Mouse (Mus musculus): Measurements from ENCODE around the gene Mylk4. TPM values are rescaled to one million over a fixed set of nuclear protein-coding genes. Genes with fewer than 3 reads are reported as not detected.

Gene Mylk4
- total RNA-seq, 2 experiments from 2014 or later: 0.47 to 0.62 TPM

DNA sequence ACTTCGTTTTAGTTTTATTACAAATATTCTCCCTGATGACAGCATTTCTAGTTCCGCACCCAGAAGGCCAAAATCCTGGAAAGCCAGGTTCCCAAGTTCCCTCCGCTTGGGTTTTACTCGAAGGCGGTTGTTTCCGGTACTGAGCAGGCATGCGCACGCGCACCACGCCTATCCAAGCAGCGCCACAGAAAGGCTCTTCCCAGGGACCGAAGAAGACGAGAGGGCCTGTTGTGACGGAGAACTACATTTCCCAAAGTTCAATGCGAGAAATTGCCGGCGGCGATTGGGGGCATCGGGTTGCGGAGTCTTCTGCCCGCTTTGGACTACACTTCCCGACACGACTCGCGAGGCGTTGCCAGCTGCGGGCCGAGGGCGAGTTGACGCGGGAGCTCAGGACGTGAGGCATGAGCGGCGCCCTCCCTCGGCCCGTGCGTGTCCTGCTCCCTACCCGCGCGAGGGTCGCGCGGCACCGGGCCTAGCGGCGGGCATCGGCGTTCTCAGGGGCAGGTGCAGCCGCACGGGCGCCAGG, 18.0 kb upstream of the Mylk4 start, which contains the start of gene Wrnip1:
Gene Wrnip1 (plus strand): TSS at position 346 of the 529 bp plus-strand sequence.
- intact Hi-C loops (cut with DNase I): no loop called here

DNA sequence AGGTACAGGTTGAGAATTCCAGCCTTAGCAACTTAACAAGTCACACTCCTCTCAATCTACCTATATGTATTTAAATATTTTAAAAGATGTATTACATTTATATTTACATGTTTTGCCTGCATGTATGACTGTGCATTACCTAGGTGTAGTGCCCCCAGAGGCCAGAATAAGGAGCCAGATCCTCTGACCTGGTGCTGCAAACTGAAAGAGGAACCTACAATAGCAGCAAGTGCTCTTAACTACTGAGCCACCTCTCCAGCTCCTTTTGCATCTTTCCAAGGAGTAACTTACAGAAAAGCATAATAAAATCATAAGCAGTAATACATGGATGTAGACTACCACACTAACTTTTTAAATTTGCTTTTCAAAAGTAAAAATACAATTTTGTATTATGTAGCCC, 17.1 kb upstream of the Mylk4 start:
- intact Hi-C loops (cut with DNase I): no loop called here
- peak in 1 of 2 experiments; percentile 30 for DNase-seq (ENCODE audit: extremely low spot score in 1 of 2, low spot score in 2 of 2)

More for the DNA sequence above, 18.0 kb upstream of the Mylk4 start, which contains the start of gene Wrnip1:
- peak; percentile 99 for DNase-seq (ENCODE audit: extremely low spot score in 1 of 2, low spot score in 2 of 2)

DNA sequence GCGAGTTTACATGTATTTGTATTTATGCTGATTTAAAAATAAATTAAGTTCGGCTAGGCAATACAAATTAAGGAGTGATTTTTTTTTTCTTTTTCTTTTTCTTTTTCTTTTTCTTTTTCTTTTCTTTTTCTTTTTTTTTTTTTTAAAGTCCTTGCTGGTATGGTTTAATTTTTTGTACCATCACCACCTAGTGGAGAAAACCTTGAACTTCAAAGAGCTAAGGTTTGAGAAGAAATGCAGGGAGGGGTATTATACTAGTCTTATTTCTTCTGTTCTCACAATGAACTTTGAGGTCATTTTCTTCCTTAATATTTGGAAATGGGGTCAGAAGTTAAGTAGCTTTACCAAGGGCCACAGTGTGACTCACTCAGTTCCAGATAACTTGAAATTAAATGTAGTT, 15.4 kb upstream of the Mylk4 start:
- intact Hi-C loops (cut with DNase I): no loop called here
- DNase-seq (ENCODE audit: extremely low spot score in 1 of 2, low spot score in 2 of 2): no peak

DNA sequence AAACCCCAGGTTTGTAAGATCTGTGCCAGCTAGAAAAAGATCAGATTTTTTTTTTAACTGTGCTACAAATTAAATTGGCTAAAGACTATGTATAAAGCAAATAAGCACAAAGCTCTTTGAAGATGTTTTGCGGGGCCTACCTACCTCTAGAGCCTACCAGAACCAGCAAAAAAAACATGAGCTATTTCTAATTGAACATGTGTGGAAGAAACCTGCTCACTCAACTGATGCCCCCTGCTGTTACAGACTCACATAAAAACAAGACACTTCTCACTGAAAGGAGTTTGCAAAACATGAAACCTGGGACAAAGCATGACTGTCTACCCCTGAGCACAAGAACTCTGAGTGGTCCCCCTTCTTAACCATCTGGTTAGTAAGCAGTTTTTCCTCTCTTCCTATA, 13.3 kb upstream of the Mylk4 start:
- intact Hi-C loops (cut with DNase I): no loop called here
- DNase-seq (ENCODE audit: extremely low spot score in 1 of 2, low spot score in 2 of 2): no peak

DNA sequence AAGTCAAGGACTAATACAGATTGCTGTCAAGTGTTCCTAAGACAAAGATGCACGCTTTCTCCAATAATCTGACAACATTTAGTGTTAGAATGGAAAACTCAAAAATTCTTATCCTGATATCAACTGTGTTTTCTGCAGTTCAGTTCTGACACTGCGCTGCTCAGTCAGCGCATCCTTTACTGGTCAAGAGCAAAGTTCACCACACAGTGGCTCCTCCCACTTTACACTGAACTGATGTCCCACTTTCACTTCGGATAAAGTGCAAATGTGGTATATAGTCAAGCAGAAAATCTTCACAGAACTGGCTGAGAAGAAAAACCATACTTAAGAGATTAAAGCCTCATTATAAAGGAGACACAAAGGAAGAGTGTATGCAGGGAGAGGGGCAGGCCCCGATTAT, 11.4 kb upstream of the Mylk4 start:
- DNase-seq (ENCODE audit: extremely low spot score in 1 of 2, low spot score in 2 of 2): no peak
- intact Hi-C loops (cut with DNase I): no loop called here

DNA sequence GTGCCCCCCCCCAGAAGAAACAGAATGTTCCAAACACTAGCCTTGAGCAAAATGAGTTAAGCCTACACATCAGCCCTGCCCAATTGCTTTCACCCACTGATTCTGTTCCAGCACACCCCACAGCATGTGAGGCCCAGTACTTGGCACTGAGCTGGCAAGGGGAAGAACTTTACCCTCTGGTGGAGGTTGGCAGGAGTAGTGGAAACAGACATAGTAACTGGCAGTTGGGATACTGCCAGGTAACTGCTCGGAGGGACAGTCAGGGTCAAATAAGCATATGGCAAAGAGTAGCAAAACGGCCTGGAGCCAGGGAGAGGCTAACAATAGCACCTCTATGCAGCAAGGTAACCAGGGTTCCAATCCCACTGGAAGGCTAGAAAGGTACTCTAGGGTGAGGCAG, 10.9 kb upstream of the Mylk4 start:
- intact Hi-C loops (cut with DNase I): no loop called here
- no peak for DNase-seq (ENCODE audit: extremely low spot score in 1 of 2, low spot score in 2 of 2)

DNA sequence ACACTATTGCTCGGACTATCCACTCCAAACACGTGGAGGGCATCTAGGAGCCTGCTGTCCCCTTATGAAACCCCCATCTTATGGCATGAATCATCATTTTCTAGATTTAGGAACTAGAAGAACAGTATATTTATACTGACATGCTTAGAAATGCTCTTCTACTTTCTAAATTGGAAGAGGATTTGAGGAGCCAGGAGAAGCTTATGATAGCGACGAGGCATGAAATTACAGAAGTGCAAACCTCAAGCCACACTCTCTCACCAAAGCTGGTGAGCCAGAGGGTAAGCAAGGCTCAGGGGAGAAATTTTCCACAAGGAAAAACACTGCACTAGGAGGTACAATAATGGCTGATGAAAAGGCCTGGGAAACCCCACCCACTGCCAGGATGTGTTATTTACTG, 6.0 kb upstream of the Mylk4 start:
- no peak for DNase-seq (ENCODE audit: extremely low spot score in 1 of 2, low spot score in 2 of 2)
- intact Hi-C loops (cut with DNase I): loop anchor here (10.0 kb wide), 1 partner anchor 995 kb away; no protein-coding TSS in a partner anchor

DNA sequence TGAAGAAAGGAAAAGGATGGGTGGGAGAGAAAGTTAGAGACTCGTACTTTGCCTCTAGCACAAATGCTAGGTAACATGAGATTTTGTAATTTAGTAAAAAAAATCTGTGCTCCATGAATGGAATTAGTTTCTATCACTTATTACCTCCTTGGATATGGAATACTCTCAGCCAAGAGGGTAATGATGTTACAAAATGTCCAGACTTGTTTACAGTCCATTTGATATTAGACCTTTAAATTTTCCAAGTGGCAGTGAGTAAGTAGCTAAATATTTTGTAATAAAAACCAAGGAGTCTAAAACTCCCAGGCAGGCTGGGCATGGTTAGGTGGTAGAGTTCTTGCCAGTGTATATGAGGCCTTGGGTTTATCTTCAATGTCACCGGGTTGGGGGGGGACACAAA, 3.8 kb upstream of the Mylk4 start:
- no peak for DNase-seq (ENCODE audit: extremely low spot score in 1 of 2, low spot score in 2 of 2)
- intact Hi-C loops (cut with DNase I): loop anchor here (10.0 kb wide), 1 partner anchor 993 kb away; no protein-coding TSS in a partner anchor

DNA sequence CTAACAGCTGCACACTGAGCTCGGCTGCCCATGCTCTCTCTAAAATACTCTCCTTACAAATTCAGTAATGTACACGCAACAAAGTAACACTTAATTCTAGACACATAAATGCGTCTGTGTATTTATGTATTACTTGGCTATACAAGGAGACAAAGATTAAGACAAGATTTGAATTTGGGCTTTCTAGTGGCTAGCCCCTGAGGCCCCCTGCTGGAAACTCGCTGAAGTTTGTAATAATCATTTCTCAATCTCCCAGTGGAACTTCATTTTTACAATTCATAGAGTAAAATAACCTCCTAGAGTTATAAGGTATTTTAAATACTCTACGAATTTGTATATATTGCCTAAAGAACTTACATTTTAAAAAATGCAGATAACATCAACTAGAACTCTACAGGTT, 699 bp downstream of the Mylk4 start:
- DNase-seq (ENCODE audit: extremely low spot score in 1 of 2, low spot score in 2 of 2): no peak
- intact Hi-C loops (cut with DNase I): loop anchor here (10.0 kb wide), 1 partner anchor 988 kb away; no protein-coding TSS in a partner anchor

DNA sequence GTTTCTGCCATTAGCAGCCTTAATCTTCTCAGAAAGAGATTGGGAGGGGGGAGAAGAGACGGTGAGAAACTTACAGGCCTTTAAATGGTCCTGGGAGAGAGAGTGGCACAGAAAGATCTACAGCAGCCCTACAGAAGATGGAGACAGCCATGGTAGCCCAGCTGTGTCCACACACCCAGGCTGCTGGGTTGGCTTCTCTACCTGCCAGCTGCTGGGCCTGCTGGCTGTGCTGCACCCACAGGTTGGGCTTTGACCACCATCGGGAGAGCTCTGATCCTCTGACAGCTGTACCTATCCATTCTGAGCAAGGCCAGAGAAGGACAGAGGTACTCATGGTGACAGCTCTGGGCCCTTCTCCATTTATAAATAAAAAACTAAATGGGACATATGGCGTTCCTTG, 4.9 kb downstream of the Mylk4 start:
- intact Hi-C loops (cut with DNase I): no loop called here
- no peak for DNase-seq (ENCODE audit: extremely low spot score in 1 of 2, low spot score in 2 of 2)

DNA sequence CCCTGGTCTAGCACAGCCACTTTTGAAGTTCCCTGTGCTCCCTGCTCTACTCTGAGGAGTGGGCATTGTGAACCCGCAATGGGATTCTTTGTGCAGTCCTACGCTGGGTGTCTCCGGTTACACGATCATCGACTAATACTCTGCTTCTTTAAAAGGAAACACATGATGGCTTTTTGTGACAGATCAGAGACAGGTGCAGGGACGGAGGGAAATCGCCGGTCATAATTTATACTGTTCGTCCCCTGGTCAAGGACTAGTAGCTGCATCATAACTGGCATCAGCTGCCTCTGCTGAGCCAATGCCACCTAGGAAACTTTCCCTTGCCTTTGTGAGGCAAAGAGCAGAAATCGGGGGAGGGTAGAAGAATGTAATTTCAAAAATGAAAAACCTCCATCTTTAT, 7.4 kb downstream of the Mylk4 start:
- DNase-seq (ENCODE audit: extremely low spot score in 1 of 2, low spot score in 2 of 2): no peak
- intact Hi-C loops (cut with DNase I): no loop called here

DNA sequence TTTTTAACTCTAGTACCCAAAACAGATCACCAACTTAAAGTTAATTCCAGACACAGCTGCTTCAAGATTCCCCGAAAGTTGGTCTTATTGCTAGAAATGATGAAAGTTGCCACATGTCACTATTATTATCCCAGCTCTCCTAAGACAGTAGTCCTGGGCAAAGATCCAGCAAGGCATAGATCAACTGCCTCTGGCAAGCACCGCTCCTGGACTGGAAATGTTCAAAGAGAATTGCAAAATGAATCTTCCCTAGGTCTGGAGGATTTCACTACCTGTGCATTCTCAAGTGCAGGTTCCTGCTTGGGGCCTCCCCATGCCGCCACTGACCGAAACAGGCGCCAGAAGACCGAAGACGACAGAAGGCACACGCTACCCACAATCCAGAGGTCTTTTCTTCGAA, 7.9 kb downstream of the Mylk4 start:
- DNase-seq (ENCODE audit: extremely low spot score in 1 of 2, low spot score in 2 of 2): no peak
- intact Hi-C loops (cut with DNase I): no loop called here

DNA sequence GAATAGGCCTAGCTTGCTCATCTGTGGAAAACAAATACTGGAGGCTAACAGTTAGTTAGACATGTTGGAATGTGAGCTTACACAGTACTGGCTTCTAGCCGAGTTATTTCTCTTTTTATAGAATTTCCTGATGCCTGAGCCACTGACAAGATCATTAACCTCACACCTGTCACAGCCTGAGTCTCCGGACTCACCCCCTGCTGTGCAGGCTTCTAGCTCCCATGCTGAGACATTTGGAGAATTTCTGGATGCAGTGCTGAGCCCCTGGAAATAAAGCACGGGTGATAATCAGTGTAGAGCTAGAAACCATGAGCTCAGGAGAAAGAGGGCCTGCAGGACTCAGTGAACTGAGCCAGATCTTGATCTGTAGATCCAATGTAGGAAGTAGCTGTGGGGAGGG, 13.8 kb downstream of the Mylk4 start:
- intact Hi-C loops (cut with DNase I): no loop called here
- peak in 1 of 2 experiments; percentile 24 for DNase-seq (ENCODE audit: extremely low spot score in 1 of 2, low spot score in 2 of 2)

DNA sequence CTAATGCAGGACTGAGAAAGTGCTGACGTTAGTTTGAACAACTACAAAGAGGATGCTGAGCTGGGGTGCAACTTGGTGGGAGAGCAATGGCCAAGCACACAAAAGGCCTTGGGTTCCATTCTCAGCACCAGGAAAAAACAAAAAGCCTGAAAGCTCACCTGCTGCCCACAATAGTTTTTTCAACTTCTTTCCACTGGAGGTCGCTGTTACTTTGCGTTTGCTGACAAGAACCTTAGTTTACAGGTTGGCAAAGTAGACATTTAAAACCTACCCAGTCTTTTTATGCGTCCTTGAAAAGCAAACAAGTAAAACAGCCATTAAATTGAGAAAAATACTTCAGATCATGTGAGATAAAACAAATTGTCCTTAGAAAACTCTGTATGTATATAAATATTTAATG, 15.7 kb downstream of the Mylk4 start:
- intact Hi-C loops (cut with DNase I): no loop called here
- DNase-seq (ENCODE audit: extremely low spot score in 1 of 2, low spot score in 2 of 2): peak; percentile 26 to 36

DNA sequence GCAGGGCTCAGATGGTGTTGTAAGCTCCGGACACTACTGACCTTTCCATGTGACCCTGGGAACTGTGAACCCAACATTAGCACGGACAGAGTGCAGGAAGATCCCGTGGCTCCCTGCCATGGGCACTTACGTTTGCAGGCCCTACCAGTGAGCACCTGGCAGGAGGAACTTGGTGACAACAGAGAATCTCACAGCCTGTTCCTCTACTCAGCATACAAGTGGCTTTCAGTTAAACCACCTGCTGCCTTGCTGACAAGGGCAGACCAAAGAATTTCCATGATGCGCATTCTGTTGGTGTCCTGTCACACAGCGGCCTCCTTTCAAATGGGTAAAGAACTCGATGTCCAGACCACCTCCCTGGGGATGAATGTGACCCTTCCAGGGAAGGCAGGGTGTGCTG, 19.3 kb downstream of the Mylk4 start:
- DNase-seq (ENCODE audit: extremely low spot score in 1 of 2, low spot score in 2 of 2): peak in 1 of 2 experiments; percentile 41
- intact Hi-C loops (cut with DNase I): no loop called here

DNA sequence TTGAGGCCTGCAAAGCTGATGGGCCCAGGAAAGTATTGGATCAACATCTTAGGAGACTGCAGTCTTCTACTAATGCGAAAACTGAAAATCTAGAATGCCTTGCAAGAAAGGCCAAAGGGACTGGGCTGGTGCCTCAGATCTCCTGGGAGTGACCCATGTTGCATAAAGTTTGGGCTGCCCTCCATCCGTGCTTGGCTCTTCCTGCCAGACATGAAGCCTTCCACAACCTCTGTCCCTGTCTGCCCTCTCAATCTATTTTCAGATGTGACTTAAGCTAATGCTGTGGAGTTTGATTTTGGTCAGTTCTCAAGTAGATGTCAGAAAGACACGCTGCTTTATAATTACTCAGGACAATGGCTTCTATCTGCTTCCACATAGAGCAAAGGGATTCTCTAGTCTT, 20.6 kb downstream of the Mylk4 start:
- DNase-seq (ENCODE audit: extremely low spot score in 1 of 2, low spot score in 2 of 2): peak in 1 of 2 experiments; percentile 25
- intact Hi-C loops (cut with DNase I): no loop called here

DNA sequence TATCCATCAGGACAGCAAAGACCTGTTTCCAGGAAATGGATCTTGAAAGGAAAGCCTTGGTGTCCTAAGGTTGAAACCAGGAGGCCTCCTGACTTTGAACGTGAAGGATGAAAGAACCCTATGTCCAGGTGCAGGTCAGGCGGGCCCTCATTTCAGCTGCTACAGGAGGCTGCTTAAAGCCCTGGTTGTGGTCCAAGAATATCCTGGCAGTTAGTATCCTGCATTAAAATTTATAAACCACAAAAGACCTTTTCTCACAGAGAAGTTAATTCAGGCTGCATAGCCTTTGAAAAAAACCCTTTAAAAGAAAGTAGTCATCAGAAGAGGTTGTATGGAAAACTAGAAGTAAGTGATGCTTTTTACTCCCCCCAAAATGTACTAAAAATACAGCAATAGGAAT, 23.0 kb downstream of the Mylk4 start:
- intact Hi-C loops (cut with DNase I): no loop called here
- DNase-seq (ENCODE audit: extremely low spot score in 1 of 2, low spot score in 2 of 2): no peak

DNA sequence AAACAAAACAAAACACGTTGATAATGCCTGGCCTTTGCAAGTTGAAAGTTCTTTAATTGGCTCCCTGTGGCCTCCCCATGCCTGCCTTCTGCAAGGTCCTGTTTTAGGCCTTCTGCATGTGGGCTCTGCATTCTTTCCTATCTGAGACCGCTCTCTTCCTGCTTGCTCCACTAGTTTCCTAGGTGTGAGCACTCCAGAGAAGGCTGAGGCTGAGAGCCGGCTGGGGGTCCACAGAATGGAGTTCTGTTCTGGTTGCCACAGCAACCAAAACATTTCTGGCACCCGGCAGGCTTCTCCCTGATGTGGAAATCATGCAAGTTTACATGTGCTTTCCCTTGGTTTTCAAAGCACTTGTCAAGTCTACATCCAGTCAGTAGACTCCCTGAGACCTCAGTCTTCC, 24.7 kb downstream of the Mylk4 start:
- peak; percentile 44 to 53 for DNase-seq (ENCODE audit: extremely low spot score in 1 of 2, low spot score in 2 of 2)
- intact Hi-C loops (cut with DNase I): no loop called here

DNA sequence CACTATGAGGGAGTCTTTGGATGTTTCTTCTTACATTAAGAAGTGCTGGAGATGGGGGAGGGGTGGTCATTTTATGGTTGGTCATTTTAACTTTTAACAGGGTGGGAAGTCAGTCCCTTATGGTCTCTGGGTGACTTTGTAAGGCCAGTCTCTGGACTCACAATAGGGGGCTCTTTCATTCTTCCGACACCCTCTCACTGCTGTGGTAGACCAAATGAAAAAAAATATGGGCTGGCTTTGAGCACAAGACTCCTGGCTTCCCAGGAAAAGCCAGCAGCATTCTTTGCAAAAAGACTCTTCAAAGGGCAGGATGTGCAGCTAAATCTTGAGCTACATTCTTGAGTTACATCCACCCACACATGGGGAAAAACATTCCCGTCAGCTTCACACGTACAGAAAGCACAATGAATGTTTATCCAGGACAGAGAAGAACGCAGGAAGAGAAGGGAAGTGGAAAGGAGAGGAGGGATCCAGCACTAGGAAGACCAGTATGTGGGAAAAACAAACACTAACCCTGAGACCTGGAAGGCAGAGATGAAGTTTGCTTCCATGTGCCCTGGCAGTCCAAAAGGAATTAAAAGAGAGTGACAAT, 31.6 kb downstream of the Mylk4 start:
- intact Hi-C loops (cut with DNase I): no loop called here
- peak in 1 of 2 experiments; percentile 41 for DNase-seq (ENCODE audit: extremely low spot score in 1 of 2, low spot score in 2 of 2)

DNA sequence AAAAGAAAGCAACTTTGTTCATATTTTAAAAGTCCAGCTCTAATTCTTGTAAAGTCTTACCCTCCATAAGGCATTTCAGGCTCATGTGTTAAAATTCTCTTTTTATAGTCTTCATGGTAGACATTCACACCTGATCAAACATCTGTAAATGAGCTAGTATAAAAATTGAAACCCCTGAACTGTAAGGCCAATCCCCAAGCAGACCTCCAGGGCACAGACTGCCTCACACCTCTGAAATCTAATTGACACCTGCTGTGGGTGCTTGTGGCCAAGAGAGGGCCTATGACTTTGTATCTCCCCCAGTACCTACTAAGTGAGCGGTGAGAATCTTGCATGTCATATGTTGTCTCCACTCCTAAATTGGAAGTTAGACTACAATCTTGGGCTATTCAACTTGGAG, 33.2 kb downstream of the Mylk4 start:
- DNase-seq (ENCODE audit: extremely low spot score in 1 of 2, low spot score in 2 of 2): no peak
- intact Hi-C loops (cut with DNase I): no loop called here

DNA sequence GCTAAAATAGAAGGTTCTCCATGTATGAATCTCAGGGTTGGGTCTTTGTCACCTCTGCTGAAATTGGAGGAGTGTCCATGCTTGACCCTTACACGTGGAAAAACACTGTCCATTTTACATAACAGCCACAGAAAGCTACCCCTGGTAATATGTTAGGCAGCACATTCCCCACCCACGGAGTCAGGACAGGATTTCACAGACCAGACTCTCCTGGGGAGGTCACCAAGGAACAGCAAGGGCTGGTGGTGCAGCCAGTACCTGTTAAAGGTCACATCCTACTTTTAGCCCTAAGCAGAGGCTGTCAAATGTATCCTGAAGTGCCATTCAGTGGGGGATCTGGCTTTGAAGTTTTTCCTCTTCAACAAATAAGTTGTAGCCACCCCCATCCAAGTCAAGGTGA, 35.3 kb downstream of the Mylk4 start:
- intact Hi-C loops (cut with DNase I): no loop called here

More for the DNA sequence above, 35.3 kb downstream of the Mylk4 start:
- no peak for DNase-seq (ENCODE audit: extremely low spot score in 1 of 2, low spot score in 2 of 2)
